Mouse (Mus musculus) testis, postnatal 14 days (tissue): ENCODE data around the gene C2cd4c.

Source experiments
- DNase-seq: peaks from one replicate; pipeline ENCODE4 v3.0.0; 2021; ENCODE audit warnings: low spot score

The C2cd4c gene

GRCm38 (mm10) chr10:79578891-79579290 is 34.9 kb downstream of the C2cd4c start:
- DNase-seq, result no peak

- no peak for DNase-seq
Observed at GRCm38 (mm10) chr10:79578276-79578675, 35.5 kb downstream of the C2cd4c start.

- no peak for DNase-seq
Observed at GRCm38 (mm10) chr10:79577376-79577775, 36.4 kb downstream of the C2cd4c start.

- no peak for DNase-seq
Observed at GRCm38 (mm10) chr10:79575754-79576153, 38.1 kb downstream of the C2cd4c start.

- no peak for DNase-seq
Observed at GRCm38 (mm10) chr10:79574796-79575195, 39.0 kb downstream of the C2cd4c start.

- no peak for DNase-seq
Observed at GRCm38 (mm10) chr10:79574350-79574749, 39.5 kb downstream of the C2cd4c start.

- DNase-seq, result no peak
Observed at GRCm38 (mm10) chr10:79573611-79574010, 40.2 kb downstream of the C2cd4c start.

GRCm38 (mm10) chr10:79571314-79571713 is 42.5 kb downstream of the C2cd4c start:
- DNase-seq, result no peak

GRCm38 (mm10) chr10:79569921-79570320 is 43.9 kb downstream of the C2cd4c start:
- DNase-seq, result no peak

GRCm38 (mm10) chr10:79559716-79560115 is 54.1 kb downstream of the C2cd4c start:
- no peak for DNase-seq

GRCm38 (mm10) chr10:79557496-79557895 is 56.3 kb downstream of the C2cd4c start:
- no peak for DNase-seq

- no peak for DNase-seq
Observed at GRCm38 (mm10) chr10:79556951-79557350, 56.9 kb downstream of the C2cd4c start.
